In the genomic region with DNA sequence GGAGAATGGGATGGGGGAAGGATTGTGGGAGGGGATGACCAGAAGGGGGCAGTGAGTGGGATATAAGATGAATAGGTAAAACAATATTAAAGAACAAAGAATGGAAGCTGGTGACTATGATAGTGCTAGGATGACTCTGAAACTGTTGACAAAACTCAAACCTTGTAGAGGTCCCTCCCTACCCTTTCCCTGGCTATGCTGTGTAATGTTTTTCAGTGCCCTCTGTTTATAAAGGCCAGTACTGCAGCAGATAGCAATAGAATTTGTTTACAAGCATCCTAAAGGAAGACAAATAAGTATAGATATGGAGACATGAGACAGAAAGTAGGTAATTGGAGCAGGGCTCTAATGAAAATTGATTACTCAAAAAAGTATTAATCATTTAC, we compare ENCODE assay signal across 17 mouse cellular contexts.
DNase-seq lines count a peak whose midpoint lies in the region; ATAC-seq and TF ChIP-seq lines count a peak whose summit lies in the region.
"Had no signal": no experiment of that assay in that cellular context is flagged by ENCODE, and none has a peak within 500 bp of the region (broad histone marks: within the 10 kb centered on the region; RNA-seq: fewer than 3 reads in every experiment).

No protein-coding gene starts in this region.

- H3K4me3 ChIP-seq in megakaryocyte, embryonic 14.5 days (replicated peaks) = peak overlapping the region; percentile 88
- no peak overlapping the region for H3K4me3 ChIP-seq in liver, embryonic 13.5 days (replicated peaks)
- H3K4me3 ChIP-seq in left cerebral cortex, adult 2 months = no peak overlapping the region
- no peak overlapping the region for H3K4me3 ChIP-seq in forebrain, embryonic 12.5 days (replicated peaks)
- H3K4me3 ChIP-seq: intestine, embryonic 15.5 days; neural tube, embryonic 12.5 days had no signal

- peaks cover 42% of the 10 kb centered on the region for H3K4me1 ChIP-seq in megakaryocyte, embryonic 14.5 days
- H3K4me1 ChIP-seq in liver, embryonic 13.5 days (replicated peaks) = peaks cover 37% of the 10 kb centered on the region
- H3K4me1 ChIP-seq in forebrain, embryonic 12.5 days = peaks cover 8% of the 10 kb centered on the region
- H3K4me1 ChIP-seq: intestine, embryonic 15.5 days; neural tube, embryonic 12.5 days had no signal

- peaks cover 5% of the 10 kb centered on the region for H3K36me3 ChIP-seq in megakaryocyte, embryonic 14.5 days (replicated peaks; ENCODE audit: low read length)
- H3K36me3 ChIP-seq in liver, embryonic 13.5 days = 0 out of 2 replicates have a peak, but pooled peaks cover 3% of the 10 kb centered on the region
- no peaks in the 10 kb centered on the region for H3K36me3 ChIP-seq in forebrain, embryonic 12.5 days (replicated peaks)
- H3K36me3 ChIP-seq: neural tube, embryonic 12.5 days had no signal

- intact Hi-C loops in left cerebral cortex, adult 2 months (cut with DNase I) = no loop called here

- peak overlapping the region; percentile 45 for H3K4me2 ChIP-seq in liver, embryonic 13.5 days
- no peak overlapping the region for H3K4me2 ChIP-seq in forebrain, embryonic 12.5 days
- H3K4me2 ChIP-seq: intestine, embryonic 15.5 days; neural tube, embryonic 12.5 days had no signal

- TF ChIP-seq CTCF in left cerebral cortex, adult 2 months (IDR thresholded peaks at IDR 0.05) = no peak; the same call in 1 of the 2 replicates

- peak; percentile 16 for DNase-seq in c-Kit-negative CD71-positive TER-119-positive erythroid progenitor cells, embryonic 14.5 days (ENCODE audit: low read depth, low spot score)
- DNase-seq in liver, embryonic 13.5 days = no peak
- DNase-seq in right cerebral cortex, postnatal 36 days (ENCODE audit: low spot score in 2 of 2) = no peak
- DNase-seq in left cerebral cortex, adult 2 months (ENCODE audit: extremely low spot score in 1 of 2, low spot score in 2 of 2) = no peak
- DNase-seq: adrenal gland, adult 2 months; cerebellum, adult 9-10 months; gastrocnemius, postnatal 36 days; kidney, postnatal 10 days; layer of hippocampus, adult 9-11 months; lung, postnatal 4 days; thymus, adult 2 months had no signal

- H3K27me3 ChIP-seq in megakaryocyte, embryonic 14.5 days (replicated peaks) = no peaks in the 10 kb centered on the region
- H3K27me3 ChIP-seq in liver, embryonic 13.5 days = no peaks in the 10 kb centered on the region
- no peaks in the 10 kb centered on the region for H3K27me3 ChIP-seq in forebrain, embryonic 12.5 days
- H3K27me3 ChIP-seq: intestine, embryonic 15.5 days; neural tube, embryonic 12.5 days had no signal

- H3K27ac ChIP-seq in liver, embryonic 13.5 days = peak overlapping the region; percentile 74
- no peak overlapping the region for H3K27ac ChIP-seq in left cerebral cortex, adult 2 months
- H3K27ac ChIP-seq in forebrain, embryonic 12.5 days = no peak overlapping the region
- H3K27ac ChIP-seq: intestine, embryonic 15.5 days; neural tube, embryonic 12.5 days had no signal

- no peak for ATAC-seq in megakaryocyte, adult 5-6 weeks (ENCODE audit: poor library complexity, severe bottlenecking)
- peak; percentile 76 for ATAC-seq in liver, embryonic 13.5 days (ENCODE audit: low read depth)
- ATAC-seq in forebrain, embryonic 12.5 days (ENCODE audit: low FRiP score) = no peak
- ATAC-seq: intestine, embryonic 15.5 days; midbrain, embryonic 16.5 days had no signal

- H3K9ac ChIP-seq in liver, embryonic 13.5 days = peak overlapping the region; percentile 33; the same call in 1 of the 2 replicates
- no peak overlapping the region for H3K9ac ChIP-seq in forebrain, embryonic 12.5 days
- H3K9ac ChIP-seq: intestine, embryonic 15.5 days; neural tube, embryonic 12.5 days had no signal

- no peaks in the 10 kb centered on the region for H3K9me3 ChIP-seq in megakaryocyte, embryonic 14.5 days
- no peaks in the 10 kb centered on the region for H3K9me3 ChIP-seq in liver, embryonic 13.5 days (replicated peaks)
- no peaks in the 10 kb centered on the region for H3K9me3 ChIP-seq in forebrain, embryonic 12.5 days
- H3K9me3 ChIP-seq: intestine, embryonic 15.5 days; neural tube, embryonic 12.5 days had no signal
